Mouse (Mus musculus): Measurements from ENCODE around the gene Tbca. TPM values are rescaled to one million over a fixed set of nuclear protein-coding genes. Genes with fewer than 3 reads are reported as not detected.

Tbca gene
- total RNA-seq, 1 experiment from 2014 or later, result 151 TPM

- no peak for ATAC-seq (replicated peaks in 1 of 2; ENCODE audit: insufficient read depth in 1 of 2, low FRiP score in 2 of 2, low TSS enrichment in 1 of 2, low read depth in 1 of 2, poor library complexity in 2 of 2, severe bottlenecking in 2 of 2)
Observed at GRCm38 (mm10) chr13:94827847-94828246, 39.1 kb downstream of the Tbca start.

- ATAC-seq (replicated peaks in 1 of 2; ENCODE audit: insufficient read depth in 1 of 2, low FRiP score in 2 of 2, low TSS enrichment in 1 of 2, low read depth in 1 of 2, poor library complexity in 2 of 2, severe bottlenecking in 2 of 2), result no peak; a peak in 1 of 4 replicates
Observed at GRCm38 (mm10) chr13:94838047-94838720, 49.5 kb downstream of the Tbca start.

GRCm38 (mm10) chr13:94838756-94839337 is 50.1 kb downstream of the Tbca start:
- no peak for ATAC-seq (replicated peaks in 1 of 2; ENCODE audit: insufficient read depth in 1 of 2, low FRiP score in 2 of 2, low TSS enrichment in 1 of 2, low read depth in 1 of 2, poor library complexity in 2 of 2, severe bottlenecking in 2 of 2)

DNA sequence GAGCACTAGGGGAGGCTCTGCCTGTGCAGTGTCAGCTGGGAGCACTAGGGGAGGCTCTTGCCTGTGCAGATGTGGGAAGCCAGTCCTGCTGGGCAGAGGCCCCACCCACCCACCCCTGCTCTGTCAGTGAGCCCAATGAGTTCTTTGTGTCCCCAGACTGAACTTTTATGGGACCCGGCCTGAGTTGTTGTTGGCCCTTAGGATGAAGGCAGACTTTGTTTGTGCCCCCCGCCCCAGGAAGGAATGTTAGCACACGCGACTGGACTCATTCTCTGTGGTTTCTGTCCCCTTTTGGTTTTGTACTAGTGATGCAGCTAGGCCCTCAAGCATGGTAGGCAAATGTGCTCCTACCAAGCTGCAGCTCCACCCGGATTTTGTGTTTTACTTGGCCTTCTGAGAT is 54.5 kb downstream of the Tbca start:
- ATAC-seq (replicated peaks in 1 of 2; ENCODE audit: insufficient read depth in 1 of 2, low FRiP score in 2 of 2, low TSS enrichment in 1 of 2, low read depth in 1 of 2, poor library complexity in 2 of 2, severe bottlenecking in 2 of 2), result no peak

GRCm38 (mm10) chr13:94847870-94848269 is 59.2 kb downstream of the Tbca start:
- ATAC-seq (replicated peaks in 1 of 2; ENCODE audit: insufficient read depth in 1 of 2, low FRiP score in 2 of 2, low TSS enrichment in 1 of 2, low read depth in 1 of 2, poor library complexity in 2 of 2, severe bottlenecking in 2 of 2), result no peak

GRCm38 (mm10) chr13:94849351-94849750 is 60.6 kb downstream of the Tbca start:
- ATAC-seq (replicated peaks in 1 of 2; ENCODE audit: insufficient read depth in 1 of 2, low FRiP score in 2 of 2, low TSS enrichment in 1 of 2, low read depth in 1 of 2, poor library complexity in 2 of 2, severe bottlenecking in 2 of 2), result no peak

- no peak for ATAC-seq (replicated peaks in 1 of 2; ENCODE audit: insufficient read depth in 1 of 2, low FRiP score in 2 of 2, low TSS enrichment in 1 of 2, low read depth in 1 of 2, poor library complexity in 2 of 2, severe bottlenecking in 2 of 2)
Observed at GRCm38 (mm10) chr13:94858016-94858575, 69.4 kb downstream of the Tbca start.

- no peak for ATAC-seq (replicated peaks in 1 of 2; ENCODE audit: insufficient read depth in 1 of 2, low FRiP score in 2 of 2, low TSS enrichment in 1 of 2, low read depth in 1 of 2, poor library complexity in 2 of 2, severe bottlenecking in 2 of 2)
Observed at GRCm38 (mm10) chr13:94859256-94859655, 70.5 kb downstream of the Tbca start.

GRCm38 (mm10) chr13:94862491-94863230 is 74.0 kb downstream of the Tbca start:
- no peak for ATAC-seq (replicated peaks in 1 of 2; ENCODE audit: insufficient read depth in 1 of 2, low FRiP score in 2 of 2, low TSS enrichment in 1 of 2, low read depth in 1 of 2, poor library complexity in 2 of 2, severe bottlenecking in 2 of 2)

DNA sequence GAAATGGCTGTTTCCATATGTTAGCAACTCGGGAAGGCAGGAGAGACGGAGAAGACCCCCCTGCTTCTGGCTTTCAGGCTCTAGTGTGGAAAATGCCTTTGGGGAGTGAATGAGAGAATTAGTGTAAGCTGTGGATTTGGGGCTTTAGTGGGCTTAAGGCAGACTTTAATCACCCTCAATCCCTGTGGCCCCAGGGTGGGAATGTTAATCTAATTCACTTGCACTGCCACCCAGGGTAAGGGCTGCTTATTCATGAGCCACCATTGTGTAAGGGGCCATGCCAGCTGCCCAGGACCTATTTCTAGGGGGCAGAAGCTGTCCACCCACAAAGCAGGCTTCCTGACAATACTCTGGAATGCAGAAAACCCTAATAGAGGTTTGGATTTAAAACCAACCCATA is 78.2 kb downstream of the Tbca start:
- no peak for ATAC-seq (replicated peaks in 1 of 2; ENCODE audit: insufficient read depth in 1 of 2, low FRiP score in 2 of 2, low TSS enrichment in 1 of 2, low read depth in 1 of 2, poor library complexity in 2 of 2, severe bottlenecking in 2 of 2)

GRCm38 (mm10) chr13:94867772-94868171 is 79.1 kb downstream of the Tbca start:
- ATAC-seq (replicated peaks in 1 of 2; ENCODE audit: insufficient read depth in 1 of 2, low FRiP score in 2 of 2, low TSS enrichment in 1 of 2, low read depth in 1 of 2, poor library complexity in 2 of 2, severe bottlenecking in 2 of 2), result no peak

GRCm38 (mm10) chr13:94868478-94868950 is 79.8 kb downstream of the Tbca start:
- peak; percentile 32 to 73; a peak in 2 of 4 replicates for ATAC-seq (replicated peaks in 1 of 2; ENCODE audit: insufficient read depth in 1 of 2, low FRiP score in 2 of 2, low TSS enrichment in 1 of 2, low read depth in 1 of 2, poor library complexity in 2 of 2, severe bottlenecking in 2 of 2)

- no peak for ATAC-seq (replicated peaks in 1 of 2; ENCODE audit: insufficient read depth in 1 of 2, low FRiP score in 2 of 2, low TSS enrichment in 1 of 2, low read depth in 1 of 2, poor library complexity in 2 of 2, severe bottlenecking in 2 of 2)
Observed at GRCm38 (mm10) chr13:94869541-94869940, 80.8 kb downstream of the Tbca start.

- no peak for ATAC-seq (replicated peaks in 1 of 2; ENCODE audit: insufficient read depth in 1 of 2, low FRiP score in 2 of 2, low TSS enrichment in 1 of 2, low read depth in 1 of 2, poor library complexity in 2 of 2, severe bottlenecking in 2 of 2)
Observed at GRCm38 (mm10) chr13:94870071-94870460, 81.4 kb downstream of the Tbca start.

DNA sequence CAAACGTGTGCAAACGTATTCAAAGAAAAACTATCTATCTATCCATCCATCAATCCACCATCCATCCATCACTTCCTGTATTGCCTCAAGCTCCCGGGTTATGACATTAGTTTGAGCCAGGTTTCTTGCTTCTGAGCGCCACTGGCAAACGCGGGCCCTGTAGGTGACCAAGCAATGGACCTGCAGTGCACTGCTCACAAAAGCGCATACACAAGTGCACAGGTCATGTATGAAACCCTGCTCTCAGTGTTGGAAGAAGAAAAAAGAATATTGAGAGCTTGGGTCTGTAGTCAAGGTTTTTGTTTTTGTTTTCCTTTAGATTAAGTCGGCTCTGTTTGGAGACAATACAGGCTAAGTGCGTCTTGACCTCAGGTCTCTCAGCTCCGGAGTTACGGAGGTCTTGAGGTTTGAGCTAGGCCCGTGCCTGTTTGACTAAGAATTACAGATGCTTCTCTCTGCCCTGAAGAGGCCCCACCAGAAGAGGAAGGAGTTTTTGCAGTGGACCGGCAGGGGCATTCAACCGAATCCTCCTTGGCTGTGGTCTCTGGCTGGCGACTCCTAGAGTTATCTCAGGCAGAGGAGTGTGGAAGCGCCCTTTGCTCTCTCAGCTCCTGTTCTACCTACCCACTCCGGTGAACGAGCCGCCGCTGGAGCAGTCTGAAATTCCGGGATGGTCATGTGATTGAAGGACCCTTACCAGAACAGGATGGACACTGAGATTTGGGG is 81.9 kb downstream of the Tbca start:
- ATAC-seq (replicated peaks in 1 of 2; ENCODE audit: insufficient read depth in 1 of 2, low FRiP score in 2 of 2, low TSS enrichment in 1 of 2, low read depth in 1 of 2, poor library complexity in 2 of 2, severe bottlenecking in 2 of 2), result no peak

DNA sequence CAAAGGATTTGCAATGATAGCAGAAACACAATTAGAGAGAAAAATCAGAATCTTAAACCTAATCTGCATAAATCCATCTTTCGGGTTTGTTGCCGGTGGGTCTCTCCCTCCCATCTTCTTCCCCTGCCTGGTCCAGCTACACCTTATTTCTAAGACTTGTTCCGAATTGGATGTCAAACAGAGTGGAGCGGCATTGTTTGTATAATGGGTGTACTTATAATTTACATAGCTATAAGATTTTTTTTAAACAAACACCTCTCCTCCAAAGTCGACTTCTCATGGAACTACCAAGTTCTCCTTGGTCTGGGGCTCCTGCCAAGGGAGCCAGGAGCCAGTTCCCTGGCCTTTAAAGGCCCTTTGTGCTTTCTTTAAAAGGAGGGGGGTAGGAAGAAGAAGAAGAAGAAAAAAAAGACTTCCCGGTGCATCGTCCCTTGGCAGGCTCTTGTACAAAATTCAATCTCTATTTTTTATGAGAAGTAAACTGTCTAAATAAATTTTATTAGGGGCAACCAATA is 83.2 kb downstream of the Tbca start:
- no peak for ATAC-seq (replicated peaks in 1 of 2; ENCODE audit: insufficient read depth in 1 of 2, low FRiP score in 2 of 2, low TSS enrichment in 1 of 2, low read depth in 1 of 2, poor library complexity in 2 of 2, severe bottlenecking in 2 of 2)

DNA sequence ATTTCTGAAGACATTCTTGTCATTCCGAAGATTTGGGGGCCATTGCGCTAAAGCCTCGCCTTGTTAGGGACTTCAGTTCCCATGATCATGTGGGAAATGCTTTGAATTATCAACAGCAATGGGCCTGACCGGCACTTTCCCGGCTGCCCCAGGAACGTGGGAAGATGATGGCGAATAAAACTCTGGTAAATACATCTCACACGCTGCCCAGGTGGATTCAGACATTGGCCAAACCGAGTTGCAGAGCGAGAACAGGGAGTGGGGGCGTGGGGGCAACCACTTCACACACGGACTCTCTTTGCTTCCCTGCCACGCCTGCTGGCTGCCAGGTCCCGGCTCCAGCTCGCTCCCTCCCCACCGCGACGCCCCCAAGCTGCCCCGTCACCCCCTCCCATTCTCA is 83.7 kb downstream of the Tbca start:
- no peak for ATAC-seq (replicated peaks in 1 of 2; ENCODE audit: insufficient read depth in 1 of 2, low FRiP score in 2 of 2, low TSS enrichment in 1 of 2, low read depth in 1 of 2, poor library complexity in 2 of 2, severe bottlenecking in 2 of 2)
